Mouse (Mus musculus) ovary, postnatal 36 days (tissue): ENCODE results near the gene Phrf1.

Experiments used
- DNase-seq: peaks from one replicate; pipeline ENCODE4 v3.0.0; 2022; ENCODE audit warnings: low spot score, mixed read lengths

Gene Phrf1

GRCm38 (mm10) chr7:141228279-141229067, at the start of gene Phrf1:
Phrf1 (plus strand) TSS chr7:141228784.
- peak; percentile 90 for DNase-seq

GRCm38 (mm10) chr7:141188194-141188593, 40.4 kb upstream of the Phrf1 start:
- DNase-seq: no peak

- DNase-seq: no peak
Observed at GRCm38 (mm10) chr7:141188733-141189132, 39.9 kb upstream of the Phrf1 start.

GRCm38 (mm10) chr7:141190220-141190619, 38.4 kb upstream of the Phrf1 start:
- no peak for DNase-seq

- no peak for DNase-seq
Observed at GRCm38 (mm10) chr7:141191036-141191435, 37.5 kb upstream of the Phrf1 start.

GRCm38 (mm10) chr7:141191796-141192685, 36.5 kb upstream of the Phrf1 start:
- no peak for DNase-seq

- no peak for DNase-seq
Observed at GRCm38 (mm10) chr7:141192776-141193347, 35.7 kb upstream of the Phrf1 start.

GRCm38 (mm10) chr7:141193348-141193856, 35.2 kb upstream of the Phrf1 start:
- DNase-seq: peak; percentile 52

GRCm38 (mm10) chr7:141193948-141194347, 34.6 kb upstream of the Phrf1 start, which contains the start of the genes Hras and Lrrc56:
Hras (minus strand) TSS chr7:141194005.
Lrrc56 (plus strand) TSS chr7:141194157.
- peak; percentile 99 for DNase-seq

GRCm38 (mm10) chr7:141194409-141194808, 34.2 kb upstream of the Phrf1 start:
- DNase-seq: no peak

GRCm38 (mm10) chr7:141194830-141195229, 33.8 kb upstream of the Phrf1 start:
- DNase-seq: peak; percentile 89

GRCm38 (mm10) chr7:141195754-141196153, 32.8 kb upstream of the Phrf1 start:
- no peak for DNase-seq

GRCm38 (mm10) chr7:141196619-141197282, 31.8 kb upstream of the Phrf1 start:
- DNase-seq: no peak

GRCm38 (mm10) chr7:141198121-141198520, 30.5 kb upstream of the Phrf1 start:
- DNase-seq: no peak

- DNase-seq: no peak
Observed at GRCm38 (mm10) chr7:141204546-141204945, 24.0 kb upstream of the Phrf1 start.

GRCm38 (mm10) chr7:141205504-141205903, 23.1 kb upstream of the Phrf1 start:
- no peak for DNase-seq

- no peak for DNase-seq
Observed at GRCm38 (mm10) chr7:141206182-141206937, 22.2 kb upstream of the Phrf1 start.

- DNase-seq: no peak
Observed at GRCm38 (mm10) chr7:141209526-141209925, 19.1 kb upstream of the Phrf1 start.

- DNase-seq: no peak
Observed at GRCm38 (mm10) chr7:141210137-141210536, 18.4 kb upstream of the Phrf1 start.

- no peak for DNase-seq
Observed at GRCm38 (mm10) chr7:141210606-141211131, 17.9 kb upstream of the Phrf1 start.

GRCm38 (mm10) chr7:141213133-141213532, 15.5 kb upstream of the Phrf1 start:
- DNase-seq: no peak
